Mouse (Mus musculus): ENCODE data around the gene Nek6. TPM values are rescaled to one million over a fixed set of nuclear protein-coding genes. Genes with fewer than 3 reads are reported as not detected.

Gene Nek6
- polyA plus RNA-seq, 1 experiment, result 173 TPM

DNA sequence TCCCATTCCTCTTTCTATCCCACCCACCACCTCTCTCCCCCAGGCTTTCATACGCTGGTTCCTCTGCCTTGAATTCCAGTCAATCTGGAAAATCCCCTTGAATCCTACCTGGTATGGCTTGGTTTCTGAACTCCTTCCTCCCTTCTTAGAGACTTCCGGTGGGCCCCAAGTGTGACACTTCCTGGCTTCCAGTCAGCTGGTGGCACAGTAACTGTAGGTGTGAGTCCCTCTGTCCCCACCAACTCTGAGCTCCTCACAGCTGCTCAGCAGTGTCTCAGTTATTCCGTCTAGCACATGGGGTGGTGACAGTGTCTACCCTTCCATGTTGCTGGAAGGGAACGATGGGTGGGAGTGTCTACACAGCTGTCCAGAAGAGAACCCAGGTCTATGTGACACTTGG lies 32.8 kb upstream of the Nek6 start:
- no peaks in the 10 kb centered on the region for H3K27me3 ChIP-seq (ENCODE audit: control insufficient read depth, insufficient read depth, low read length)
- no peaks in the 10 kb centered on the region for H3K36me3 ChIP-seq (ENCODE audit: control insufficient read depth, insufficient read depth, low read length)
- no peak overlapping the region for H3K4me3 ChIP-seq (ENCODE audit: low read depth, low read length)
- H3K27ac ChIP-seq (ENCODE audit: insufficient read depth, low read depth, low read length), result no peak overlapping the region
- TF ChIP-seq CTCF (IDR thresholded peaks at IDR 0.05; ENCODE audit: extremely low read depth, insufficient read length, insufficient replicate concordance, low read depth, low read length) (no peak), POLR2A (IDR thresholded peaks at IDR 0.05; ENCODE audit: low read depth, low read length) (no peak)
- no peaks in the 10 kb centered on the region; the same call in none of the 2 replicates for H3K4me1 ChIP-seq (ENCODE audit: control insufficient read depth, insufficient read depth, insufficient read length, low read length)
- 85% methylated on average over 4 of the region's 4 CpGs for WGBS

DNA sequence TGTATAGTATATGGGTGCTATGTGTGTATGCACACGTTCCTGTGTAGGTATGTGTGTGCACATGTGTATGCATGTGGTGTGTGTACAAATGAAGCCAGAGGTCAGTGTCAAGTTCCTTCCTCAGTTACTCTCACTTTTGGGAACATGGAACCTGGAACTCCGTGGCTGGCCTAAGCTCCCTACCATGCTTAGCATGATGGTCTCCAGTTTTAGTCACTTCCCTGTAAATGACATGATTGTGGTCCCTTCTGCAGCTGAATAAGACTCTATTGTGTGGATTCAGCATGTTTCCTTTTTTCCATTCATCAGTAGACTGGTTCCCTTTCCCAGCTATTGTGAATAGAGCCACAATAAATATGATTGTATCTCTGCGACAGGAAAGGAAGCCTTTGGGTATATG lies 31.9 kb upstream of the Nek6 start:
- no peak overlapping the region for H3K4me3 ChIP-seq (ENCODE audit: low read depth, low read length)
- no peaks in the 10 kb centered on the region for H3K36me3 ChIP-seq (ENCODE audit: control insufficient read depth, insufficient read depth, low read length)
- 80% methylated on average over 3 of the region's 3 CpGs for WGBS
- no peak for TF ChIP-seq POLR2A (IDR thresholded peaks at IDR 0.05; ENCODE audit: low read depth, low read length)
- TF ChIP-seq CTCF (IDR thresholded peaks at IDR 0.05; ENCODE audit: extremely low read depth, insufficient read length, insufficient replicate concordance, low read depth, low read length), result no peak
- H3K27ac ChIP-seq (ENCODE audit: insufficient read depth, low read depth, low read length), result no peak overlapping the region
- no peaks in the 10 kb centered on the region for H3K27me3 ChIP-seq (ENCODE audit: control insufficient read depth, insufficient read depth, low read length)
- peaks cover 4% of the 10 kb centered on the region for H3K4me1 ChIP-seq (ENCODE audit: control insufficient read depth, insufficient read depth, insufficient read length, low read length)

GRCm38 (mm10) chr2:38481166-38481778 lies 30.2 kb upstream of the Nek6 start:
- H3K27me3 ChIP-seq (ENCODE audit: control insufficient read depth, insufficient read depth, low read length), result no peaks in the 10 kb centered on the region
- TF ChIP-seq POLR2A (IDR thresholded peaks at IDR 0.05; ENCODE audit: low read depth, low read length) (no peak), CTCF (IDR thresholded peaks at IDR 0.05; ENCODE audit: extremely low read depth, insufficient read length, insufficient replicate concordance, low read depth, low read length) (no peak)
- 70% methylated on average over 6 of the region's 6 CpGs for WGBS
- no peaks in the 10 kb centered on the region for H3K36me3 ChIP-seq (ENCODE audit: control insufficient read depth, insufficient read depth, low read length)
- H3K4me3 ChIP-seq (ENCODE audit: low read depth, low read length), result no peak overlapping the region
- H3K27ac ChIP-seq (ENCODE audit: insufficient read depth, low read depth, low read length), result peak overlapping the region; percentile 11; the same call in 1 of the 2 replicates
- peaks cover 20% of the 10 kb centered on the region for H3K4me1 ChIP-seq (ENCODE audit: control insufficient read depth, insufficient read depth, insufficient read length, low read length)

GRCm38 (mm10) chr2:38482122-38482521 lies 29.3 kb upstream of the Nek6 start:
- TF ChIP-seq POLR2A (IDR thresholded peaks at IDR 0.05; ENCODE audit: low read depth, low read length) (no peak), CTCF (IDR thresholded peaks at IDR 0.05; ENCODE audit: extremely low read depth, insufficient read length, insufficient replicate concordance, low read depth, low read length) (no peak)

DNA sequence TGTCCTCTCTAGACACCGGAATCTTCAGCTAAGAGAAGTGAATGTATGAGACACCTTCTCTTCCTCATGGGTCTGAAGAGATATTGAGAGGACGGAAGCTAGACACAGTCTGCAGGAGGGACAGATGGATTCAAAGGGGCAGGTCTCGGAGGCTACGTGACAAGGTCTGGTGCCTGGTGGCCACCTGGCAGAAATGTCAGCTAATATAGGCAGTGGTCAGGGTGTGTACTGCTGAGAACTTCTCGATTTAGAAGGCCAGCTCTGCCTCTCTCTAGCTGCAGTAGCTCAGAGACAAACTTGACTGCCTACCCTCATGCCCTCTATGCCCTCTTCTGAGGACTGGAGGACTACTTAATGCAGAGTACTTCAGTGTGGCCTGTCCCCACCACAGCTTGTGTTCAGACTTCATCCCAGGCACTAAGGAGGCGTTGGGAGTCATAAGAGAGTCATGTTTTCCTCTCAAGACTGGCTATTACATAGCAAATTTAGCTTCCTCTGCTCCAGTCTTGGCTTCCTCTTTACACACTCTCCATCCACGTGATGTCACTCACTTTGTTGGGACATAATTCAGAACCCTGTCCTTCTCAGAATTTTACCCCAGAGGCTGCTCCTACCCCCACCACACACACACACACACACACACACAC lies 28.3 kb upstream of the Nek6 start:
- Histone ChIP-seq H3K4me1 (ENCODE audit: control insufficient read depth, insufficient read depth, insufficient read length, low read length) (peaks cover 26% of the 10 kb centered on the region), H3K27me3 (ENCODE audit: control insufficient read depth, insufficient read depth, low read length) (no peaks in the 10 kb centered on the region), H3K36me3 (ENCODE audit: control insufficient read depth, insufficient read depth, low read length) (no peaks in the 10 kb centered on the region), H3K27ac (ENCODE audit: insufficient read depth, low read depth, low read length) (peak overlapping the region; percentile 55), H3K4me3 (ENCODE audit: low read depth, low read length) (no peak overlapping the region)
- TF ChIP-seq CTCF (IDR thresholded peaks at IDR 0.05; ENCODE audit: extremely low read depth, insufficient read length, insufficient replicate concordance, low read depth, low read length) (no peak), POLR2A (IDR thresholded peaks at IDR 0.05; ENCODE audit: low read depth, low read length) (no peak)
- 80% methylated on average over 7 of the region's 7 CpGs for WGBS

More at GRCm38 (mm10) chr2:38482122-38482521, 29.3 kb upstream of the Nek6 start:
- Histone ChIP-seq H3K4me3 (ENCODE audit: low read depth, low read length) (no peak overlapping the region), H3K36me3 (ENCODE audit: control insufficient read depth, insufficient read depth, low read length) (no peaks in the 10 kb centered on the region), H3K27ac (ENCODE audit: insufficient read depth, low read depth, low read length) (no peak overlapping the region), H3K27me3 (ENCODE audit: control insufficient read depth, insufficient read depth, low read length) (no peaks in the 10 kb centered on the region), H3K4me1 (ENCODE audit: control insufficient read depth, insufficient read depth, insufficient read length, low read length) (peaks cover 26% of the 10 kb centered on the region)
- 95% methylated on average over 3 of the region's 3 CpGs for WGBS

DNA sequence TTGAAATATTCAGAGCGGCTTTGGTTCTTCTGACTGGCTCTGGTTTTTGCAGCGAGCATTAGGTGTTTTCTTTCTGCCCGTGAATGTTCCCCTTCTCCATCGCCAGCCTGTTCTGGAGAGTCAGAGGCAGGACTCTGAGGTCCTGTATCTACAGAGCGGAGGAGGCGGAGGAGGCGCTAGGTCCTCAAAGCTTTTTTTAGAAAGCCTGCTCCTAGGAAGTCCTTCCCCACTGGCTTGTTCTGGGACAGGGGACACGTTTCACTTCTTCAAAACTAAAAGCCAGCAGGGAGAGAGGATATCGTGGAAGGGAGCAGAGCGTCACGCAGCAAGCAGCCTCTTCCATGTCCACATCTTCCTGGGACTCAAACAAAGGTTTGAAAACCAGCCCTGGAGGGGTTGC lies 26.9 kb upstream of the Nek6 start:
- H3K27ac ChIP-seq (ENCODE audit: insufficient read depth, low read depth, low read length), result peak overlapping the region; percentile 40
- no peak overlapping the region for H3K4me3 ChIP-seq (ENCODE audit: low read depth, low read length)
- 79% methylated on average over 11 of the region's 11 CpGs for WGBS
- H3K4me1 ChIP-seq (ENCODE audit: control insufficient read depth, insufficient read depth, insufficient read length, low read length), result peaks cover 26% of the 10 kb centered on the region
- TF ChIP-seq POLR2A (IDR thresholded peaks at IDR 0.05; ENCODE audit: low read depth, low read length) (no peak), CTCF (IDR thresholded peaks at IDR 0.05; ENCODE audit: extremely low read depth, insufficient read length, insufficient replicate concordance, low read depth, low read length) (no peak)
- H3K36me3 ChIP-seq (ENCODE audit: control insufficient read depth, insufficient read depth, low read length), result no peaks in the 10 kb centered on the region
- no peaks in the 10 kb centered on the region for H3K27me3 ChIP-seq (ENCODE audit: control insufficient read depth, insufficient read depth, low read length)

DNA sequence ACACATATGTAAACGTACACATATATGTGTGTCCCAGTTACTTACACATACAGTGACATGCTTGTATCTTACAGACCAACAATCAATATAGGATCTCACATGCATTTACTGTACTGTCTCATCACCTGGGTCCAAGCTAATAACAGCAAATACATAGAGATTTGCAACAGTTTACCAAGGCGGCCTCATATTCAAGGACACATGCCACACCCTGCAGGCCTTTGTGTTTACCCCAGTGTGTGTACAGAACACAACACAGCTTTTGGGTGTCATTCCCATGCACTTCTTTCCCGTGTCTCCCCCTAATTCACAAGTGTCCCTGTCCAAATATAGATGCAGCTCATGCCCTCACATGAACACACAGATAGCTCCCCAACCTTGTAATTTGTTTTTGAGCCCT lies 26.0 kb upstream of the Nek6 start:
- H3K27ac ChIP-seq (ENCODE audit: insufficient read depth, low read depth, low read length), result peak overlapping the region; percentile 80
- no peaks in the 10 kb centered on the region for H3K36me3 ChIP-seq (ENCODE audit: control insufficient read depth, insufficient read depth, low read length)
- H3K27me3 ChIP-seq (ENCODE audit: control insufficient read depth, insufficient read depth, low read length), result no peaks in the 10 kb centered on the region
- peaks cover 26% of the 10 kb centered on the region for H3K4me1 ChIP-seq (ENCODE audit: control insufficient read depth, insufficient read depth, insufficient read length, low read length)
- no peak for TF ChIP-seq POLR2A (IDR thresholded peaks at IDR 0.05; ENCODE audit: low read depth, low read length)
- no peak for TF ChIP-seq CTCF (IDR thresholded peaks at IDR 0.05; ENCODE audit: extremely low read depth, insufficient read length, insufficient replicate concordance, low read depth, low read length)
- 24% methylated on average over 3 of the region's 3 CpGs for WGBS
- H3K4me3 ChIP-seq (ENCODE audit: low read depth, low read length), result no peak overlapping the region
